Mouse (Mus musculus): ENCODE data around the gene Bpgm.

- no peak for TF ChIP-seq CTCF (IDR thresholded peaks at IDR 0.05; ENCODE audit: insufficient read depth, low read depth, low read length)
- no peak for TF ChIP-seq POLR2A (IDR thresholded peaks at IDR 0.05; ENCODE audit: insufficient read depth, low read depth, low read length)
Measured at GRCm38 (mm10) chr6:34529992-34530391, 54.0 kb downstream of the Bpgm start.
